Mouse (Mus musculus) liver, postnatal 0 days (tissue): ENCODE measurements around the gene Slc4a7.

Source experiments
- CTCF ChIP-seq: sonication (generic); IDR thresholded peaks from 2 replicates; pipeline ENCODE4 v1.5.1; 2016; ENCODE audit warnings: antibody characterized with exemption, low read depth
- EP300 ChIP-seq: IDR thresholded peaks from 2 replicates; pipeline ENCODE4 v1.6.1; 2016; ENCODE audit warnings: antibody characterized with exemption, low read depth, mild to moderate bottlenecking

GRCm38 (mm10) chr14:14687258-14687890, 14.7 kb upstream of the Slc4a7 start:
- TF ChIP-seq CTCF, result no peak
- no peak for TF ChIP-seq EP300
